Mouse (Mus musculus) midbrain, embryonic 15.5 days (tissue): ENCODE measurements around the gene Tll2. TPM values are rescaled to one million over a fixed set of nuclear protein-coding genes. Genes with fewer than 3 reads are reported as not detected.
A peak's percentile ranks its signal among the peaks of the same experiment; 100 is the strongest.

Experiments used
- ATAC-seq: fragments of 200-750 bp; cut with Nextera tagmentation; replicated peaks from 2 replicates; pipeline ENCODE4 v1.8.0; 2017; ENCODE audit warnings: moderate TSS enrichment
- H3K27ac ChIP-seq: fragments of 300-500 bp; sonication (generic); 2 replicates; pipeline ENCODE4 v1.5.1; 2015; ENCODE audit warnings: mild to moderate bottlenecking, inconsistent platforms
- H3K27me3 ChIP-seq: fragments of 300-500 bp; sonication (generic); replicated peaks from 2 replicates; pipeline ENCODE4 v1.6.1; 2015; ENCODE audit warnings: inconsistent platforms
- H3K36me3 ChIP-seq: fragments of 300-500 bp; sonication (generic); replicated peaks from 2 replicates; pipeline ENCODE4 v1.6.1; 2015; ENCODE audit warnings: inconsistent platforms
- H3K4me1 ChIP-seq: fragments of 300-500 bp; sonication (generic); 2 replicates; pipeline ENCODE4 v1.6.1; 2015; ENCODE audit warnings: inconsistent platforms
- H3K4me2 ChIP-seq: fragments of 300-500 bp; sonication (generic); 2 replicates; pipeline ENCODE4 v1.6.1; 2015; ENCODE audit warnings: inconsistent platforms, mild to moderate bottlenecking, moderate library complexity
- H3K4me3 ChIP-seq: fragments of 300-500 bp; sonication (generic); 2 replicates; pipeline ENCODE4 v1.5.1; 2015; ENCODE audit warnings: mild to moderate bottlenecking, inconsistent platforms
- H3K9ac ChIP-seq: fragments of 300-500 bp; sonication (generic); 2 replicates; pipeline ENCODE4 v1.6.1; 2015; ENCODE audit warnings: mild to moderate bottlenecking, inconsistent platforms
- H3K9me3 ChIP-seq: fragments of 300-500 bp; sonication (generic); 2 replicates; pipeline ENCODE4 v1.6.1; 2016; ENCODE audit warnings: inconsistent platforms
- WGBS: fragments of 180-500 bp; shearing (Covaris S2); methylation state at CpG from one replicate; pipeline ENCODE4 v1.1.7; 2015; ENCODE audit warnings: mixed read lengths; 5-methylcytosine and 5-hydroxymethylcytosine counted together
- polyA plus RNA-seq: library from polyadenylated mRNA; unstranded; fragments of >200 nt; fragmentation: Nextera tagmentation; extraction: Ambion mirVana; gene quantifications from 2 replicates; pipeline ENCODE4 v1.2.1, GENCODE M21; 2015

Tll2 gene
- polyA plus RNA-seq, 1 experiment from 2014 or later, result 1.6 TPM

DNA sequence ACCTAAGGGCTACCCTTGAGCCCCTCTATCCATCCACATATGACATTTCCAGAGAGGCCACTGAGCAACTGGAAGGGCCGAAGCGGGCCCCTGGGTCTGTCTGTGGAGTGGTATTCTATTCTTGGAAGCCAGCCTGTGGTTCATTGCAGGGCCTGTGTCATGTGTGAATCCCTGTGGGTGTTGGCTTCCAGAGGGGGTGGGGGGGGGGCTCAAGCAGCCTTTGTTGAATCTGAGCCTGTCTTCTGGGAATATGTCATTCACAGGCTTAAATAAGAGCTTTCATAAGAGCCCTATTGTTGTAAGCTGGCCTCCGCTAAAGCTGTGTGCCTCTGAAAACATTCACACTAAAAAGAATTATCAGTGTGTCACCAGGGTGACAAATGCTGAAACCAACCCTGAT, 125.0 kb downstream of the Tll2 start:
- H3K27me3 ChIP-seq, result peaks cover 2% of the 10 kb centered on the region; the same call in 1 of the 2 replicates
- H3K27ac ChIP-seq, result peak overlapping the region; percentile 32; the same call in 1 of the 2 replicates
- H3K4me1 ChIP-seq, result peaks cover 7% of the 10 kb centered on the region
- no peaks in the 10 kb centered on the region for H3K36me3 ChIP-seq
- H3K4me3 ChIP-seq, result no peak overlapping the region
- H3K9me3 ChIP-seq, result no peaks in the 10 kb centered on the region
- no peak overlapping the region for H3K4me2 ChIP-seq
- peak; percentile 68 for ATAC-seq
- no peak overlapping the region for H3K9ac ChIP-seq
- 19% methylated on average over 3 of the region's 3 CpGs for WGBS

- Histone ChIP-seq H3K9ac (no peak within 1 kb of the TSS), H3K4me3 (no peak within 1 kb of the TSS), H3K27ac (no peak within 1 kb of the TSS), H3K4me2 (no peak within 1 kb of the TSS), H3K4me1 (peaks cover 7% of the 10 kb centered on the region), H3K9me3 (no peaks in the 10 kb centered on the region), H3K27me3 (peaks cover 2% of the 10 kb centered on the region; the same call in 1 of the 2 replicates), H3K36me3 (no peaks in the 10 kb centered on the region)
- 82% methylated on average over 3 of the region's 3 CpGs for WGBS
- ATAC-seq, result no peak
Measured at GRCm38 (mm10) chr19:41076906-41077305, 129.7 kb downstream of the Tll2 start, which contains the start of gene Opalin. Gene Opalin (minus strand): TSS chr19:41077113.

- no peaks in the 10 kb centered on the region for H3K4me1 ChIP-seq
- 89% methylated on average over 14 of the region's 14 CpGs for WGBS
- H3K9me3 ChIP-seq, result no peaks in the 10 kb centered on the region
- H3K36me3 ChIP-seq, result no peaks in the 10 kb centered on the region
- no peak overlapping the region for H3K4me3 ChIP-seq
- H3K9ac ChIP-seq, result no peak overlapping the region
- H3K27ac ChIP-seq, result no peak overlapping the region
- no peaks in the 10 kb centered on the region for H3K27me3 ChIP-seq
- H3K4me2 ChIP-seq, result no peak overlapping the region
- ATAC-seq, result no peak
Measured at GRCm38 (mm10) chr19:41073746-41074455, 132.7 kb downstream of the Tll2 start.

GRCm38 (mm10) chr19:41071500-41071899, 135.1 kb downstream of the Tll2 start:
- Histone ChIP-seq H3K4me3 (no peak overlapping the region), H3K4me2 (no peak overlapping the region), H3K36me3 (no peaks in the 10 kb centered on the region), H3K27ac (no peak overlapping the region), H3K4me1 (no peaks in the 10 kb centered on the region), H3K27me3 (no peaks in the 10 kb centered on the region), H3K9me3 (no peaks in the 10 kb centered on the region), H3K9ac (no peak overlapping the region)
- no peak; the same call in 1 of the 2 replicates for ATAC-seq
- WGBS, result 5% methylated on average over 8 of the region's 8 CpGs

GRCm38 (mm10) chr19:41054702-41055101, 151.9 kb downstream of the Tll2 start:
- 63% methylated on average over 4 of the region's 4 CpGs for WGBS
- no peaks in the 10 kb centered on the region for H3K9me3 ChIP-seq
- ATAC-seq, result no peak
- no peak overlapping the region for H3K4me2 ChIP-seq
- H3K4me1 ChIP-seq, result no peaks in the 10 kb centered on the region
- no peaks in the 10 kb centered on the region for H3K27me3 ChIP-seq
- H3K27ac ChIP-seq, result no peak overlapping the region
- no peaks in the 10 kb centered on the region for H3K36me3 ChIP-seq
- no peak overlapping the region for H3K9ac ChIP-seq
- H3K4me3 ChIP-seq, result no peak overlapping the region

- Histone ChIP-seq H3K4me2 (no peak overlapping the region), H3K4me1 (no peaks in the 10 kb centered on the region), H3K27me3 (no peaks in the 10 kb centered on the region), H3K27ac (no peak overlapping the region), H3K36me3 (no peaks in the 10 kb centered on the region), H3K9ac (no peak overlapping the region), H3K9me3 (no peaks in the 10 kb centered on the region), H3K4me3 (no peak overlapping the region)
- ATAC-seq, result no peak
- WGBS, result 39% methylated on average over 10 of the region's 10 CpGs
Measured at GRCm38 (mm10) chr19:41053530-41053929, 153.1 kb downstream of the Tll2 start.

- WGBS, result 75% methylated on average over 5 of the region's 5 CpGs
- no peak overlapping the region for H3K27ac ChIP-seq
Measured at GRCm38 (mm10) chr19:41052247-41052646, 154.4 kb downstream of the Tll2 start.

GRCm38 (mm10) chr19:41051714-41052113, 154.9 kb downstream of the Tll2 start:
- no peak overlapping the region for H3K9ac ChIP-seq
- H3K9me3 ChIP-seq, result no peaks in the 10 kb centered on the region
- H3K4me1 ChIP-seq, result no peaks in the 10 kb centered on the region
- no peaks in the 10 kb centered on the region for H3K27me3 ChIP-seq
- no peak overlapping the region for H3K27ac ChIP-seq
- H3K36me3 ChIP-seq, result no peaks in the 10 kb centered on the region
- ATAC-seq, result no peak
- no peak overlapping the region for H3K4me3 ChIP-seq
- H3K4me2 ChIP-seq, result no peak overlapping the region
- WGBS, result 90% methylated on average over 1 of the region's 1 CpGs

More at GRCm38 (mm10) chr19:41052247-41052646, 154.4 kb downstream of the Tll2 start:
- H3K4me3 ChIP-seq, result no peak overlapping the region
- H3K4me2 ChIP-seq, result no peak overlapping the region
- H3K9ac ChIP-seq, result no peak overlapping the region
- H3K4me1 ChIP-seq, result no peaks in the 10 kb centered on the region
- no peaks in the 10 kb centered on the region for H3K27me3 ChIP-seq
- H3K36me3 ChIP-seq, result no peaks in the 10 kb centered on the region
- ATAC-seq, result no peak
- no peaks in the 10 kb centered on the region for H3K9me3 ChIP-seq

- WGBS, result 83% methylated on average over 3 of the region's 3 CpGs
- Histone ChIP-seq H3K4me3 (no peak overlapping the region), H3K9ac (no peak overlapping the region), H3K9me3 (no peaks in the 10 kb centered on the region), H3K4me1 (no peaks in the 10 kb centered on the region), H3K27ac (no peak overlapping the region), H3K4me2 (no peak overlapping the region), H3K36me3 (no peaks in the 10 kb centered on the region), H3K27me3 (no peaks in the 10 kb centered on the region)
- ATAC-seq, result no peak
Measured at GRCm38 (mm10) chr19:41048187-41048559, 158.5 kb downstream of the Tll2 start.

DNA sequence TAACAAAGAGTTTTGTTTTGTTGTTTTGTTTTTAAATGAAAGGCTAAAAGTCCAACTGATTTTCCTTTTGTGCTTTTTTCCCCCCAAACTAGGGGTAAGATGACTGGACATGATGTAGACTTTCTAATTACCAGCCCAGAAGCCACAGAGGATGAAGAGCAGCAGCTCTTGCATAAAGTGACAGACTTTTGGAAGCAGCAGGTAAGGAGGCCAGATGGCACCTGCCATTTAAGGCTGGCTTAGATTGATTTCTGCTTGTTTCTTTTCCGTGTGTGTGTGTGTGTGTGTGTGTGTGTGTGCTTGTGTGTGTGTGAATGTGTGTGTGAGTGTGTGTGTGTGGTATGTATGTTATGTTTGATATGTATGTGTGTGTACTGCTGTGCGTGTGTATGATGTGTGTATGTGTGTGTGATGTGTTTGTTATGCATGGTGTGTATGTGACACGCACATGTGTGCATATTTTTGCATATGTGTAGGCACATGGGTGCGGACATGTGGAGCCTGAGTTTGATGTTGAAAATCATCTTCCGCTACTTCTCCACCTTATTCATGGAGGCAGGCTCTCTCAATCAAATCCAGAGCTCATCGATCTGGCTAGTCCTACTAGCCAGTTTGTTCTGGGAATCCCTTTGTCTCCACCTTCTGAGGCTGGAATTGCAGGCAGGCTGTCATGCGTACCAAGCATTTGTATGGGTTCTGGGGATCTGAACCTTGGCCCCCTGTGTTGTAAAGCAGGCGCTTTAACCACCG, 159.0 kb downstream of the Tll2 start:
- Histone ChIP-seq H3K27me3 (no peaks in the 10 kb centered on the region), H3K27ac (no peak overlapping the region), H3K4me1 (no peaks in the 10 kb centered on the region), H3K36me3 (no peaks in the 10 kb centered on the region), H3K9ac (no peak overlapping the region), H3K4me2 (no peak overlapping the region), H3K9me3 (no peaks in the 10 kb centered on the region), H3K4me3 (no peak overlapping the region)
- ATAC-seq, result no peak
- WGBS, result 74% methylated on average over 9 of the region's 9 CpGs

- no peaks in the 10 kb centered on the region for H3K36me3 ChIP-seq
- H3K4me3 ChIP-seq, result no peak overlapping the region
- no peaks in the 10 kb centered on the region for H3K27me3 ChIP-seq
- no peak overlapping the region for H3K4me2 ChIP-seq
- H3K27ac ChIP-seq, result no peak overlapping the region
- no peaks in the 10 kb centered on the region for H3K9me3 ChIP-seq
- H3K4me1 ChIP-seq, result no peaks in the 10 kb centered on the region
- H3K9ac ChIP-seq, result no peak overlapping the region
- 58% methylated on average over 10 of the region's 10 CpGs for WGBS
- no peak for ATAC-seq
Measured at GRCm38 (mm10) chr19:41045091-41045770, 161.4 kb downstream of the Tll2 start.

DNA sequence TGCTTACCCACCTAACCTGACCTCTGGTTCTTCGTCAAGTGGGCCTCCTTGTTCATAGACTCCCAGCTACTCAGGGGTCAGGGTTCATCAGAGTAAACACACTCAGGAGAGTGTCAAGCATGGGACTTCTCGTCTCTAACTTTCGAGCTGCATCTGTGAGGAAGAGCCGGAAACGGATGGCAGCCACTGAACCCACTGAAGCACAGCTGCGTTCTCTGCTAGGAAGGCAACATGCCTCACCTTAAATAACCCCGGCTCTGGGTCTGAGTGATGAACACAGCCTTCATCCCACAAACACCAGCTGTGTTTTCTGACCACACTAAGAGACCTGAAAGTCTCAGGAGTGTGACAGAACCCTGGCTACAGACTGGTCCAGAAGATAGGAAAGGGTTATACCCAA, 167.5 kb downstream of the Tll2 start:
- no peaks in the 10 kb centered on the region for H3K27me3 ChIP-seq
- no peaks in the 10 kb centered on the region for H3K4me1 ChIP-seq
- H3K9ac ChIP-seq, result no peak overlapping the region
- no peak overlapping the region for H3K4me2 ChIP-seq
- WGBS, result 89% methylated on average over 7 of the region's 7 CpGs
- H3K9me3 ChIP-seq, result no peaks in the 10 kb centered on the region
- ATAC-seq, result no peak
- H3K4me3 ChIP-seq, result no peak overlapping the region
- H3K36me3 ChIP-seq, result no peaks in the 10 kb centered on the region
- H3K27ac ChIP-seq, result no peak overlapping the region
